Mouse (Mus musculus) macrophage (primary cell): ENCODE results near the gene Tdrd7. TPM values are rescaled to one million over a fixed set of nuclear protein-coding genes. Genes with fewer than 3 reads are reported as not detected.

Experiments
- H3K27ac ChIP-seq: fragments of 350-480 bp; formaldehyde crosslinking; 2 replicates; pipeline ENCODE4 v1.9.0; 2021
- H3K36me3 ChIP-seq: fragments of 350-480 bp; formaldehyde crosslinking; 2 replicates; pipeline ENCODE4 v1.9.0; 2021; ENCODE audit errors: inconsistent target
- H3K4me3 ChIP-seq: fragments of 350-480 bp; formaldehyde crosslinking; 2 replicates; pipeline ENCODE4 v1.9.0; 2021; ENCODE audit errors: inconsistent target
- H3K79me2 ChIP-seq: fragments of 350-480 bp; formaldehyde crosslinking; 2 replicates; pipeline ENCODE4 v1.9.0; 2021; ENCODE audit errors: inconsistent target
- WGBS: methylation state at CpG from one replicate; pipeline ENCODE4 v1.1.7; 2026; ENCODE audit warnings: inconsistent platforms; ENCODE audit not compliant: missing documents; 5-methylcytosine and 5-hydroxymethylcytosine counted together
- polyA plus RNA-seq: library from polyadenylated mRNA; stranded (reverse); fragments of 250-400 nt; gene quantifications from 3 replicates; pipeline ENCODE4 v1.2.4, GENCODE M21; 2018; ENCODE audit warnings: inconsistent platforms

The Tdrd7 gene
- polyA plus RNA-seq, 1 experiment from 2014 or later = 30.7 TPM

GRCm38 (mm10) chr4:46069851-46070482 lies 104.8 kb downstream of the Tdrd7 start:
- no peaks in the 10 kb centered on the region for H3K36me3 ChIP-seq
- H3K27ac ChIP-seq = no peak overlapping the region
- H3K4me3 ChIP-seq = no peak overlapping the region
- 89% methylated on average over 6 of the region's 6 CpGs for WGBS
- H3K79me2 ChIP-seq = no peaks in the 10 kb centered on the region

- H3K27ac ChIP-seq = no peak overlapping the region
- 93% methylated on average over 6 of the region's 6 CpGs for WGBS
- H3K79me2 ChIP-seq = no peaks in the 10 kb centered on the region
- no peaks in the 10 kb centered on the region for H3K36me3 ChIP-seq
- no peak overlapping the region for H3K4me3 ChIP-seq
Observed at GRCm38 (mm10) chr4:46072631-46073030, 107.5 kb downstream of the Tdrd7 start.

DNA sequence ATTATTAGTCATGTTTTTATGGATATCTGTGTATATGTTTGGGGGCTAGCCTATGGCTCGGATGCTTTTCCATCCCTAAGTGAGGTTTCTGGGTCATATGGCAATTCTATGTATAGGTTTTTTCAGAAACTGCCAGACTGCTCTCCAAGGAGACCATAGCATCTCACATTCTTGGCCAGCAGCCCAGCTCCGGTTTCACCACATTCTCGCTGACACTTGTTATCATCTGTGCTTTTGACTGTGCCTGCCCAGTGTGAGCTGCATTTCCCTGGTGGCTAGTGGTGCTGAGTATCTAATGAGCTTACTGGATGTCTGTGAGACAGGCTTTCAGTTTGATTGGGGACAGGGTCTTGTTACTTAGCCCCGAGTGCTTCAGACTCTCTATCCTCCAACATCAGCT lies 108.6 kb downstream of the Tdrd7 start:
- no peaks in the 10 kb centered on the region for H3K79me2 ChIP-seq
- no peak overlapping the region for H3K27ac ChIP-seq
- H3K4me3 ChIP-seq = no peak overlapping the region
- 87% methylated on average over 4 of the region's 4 CpGs for WGBS
- H3K36me3 ChIP-seq = no peaks in the 10 kb centered on the region

- Histone ChIP-seq H3K4me3 (no peak overlapping the region), H3K27ac (no peak overlapping the region), H3K36me3 (no peaks in the 10 kb centered on the region), H3K79me2 (no peaks in the 10 kb centered on the region)
- WGBS = 92% methylated on average over 3 of the region's 3 CpGs
Observed at GRCm38 (mm10) chr4:46075664-46076063, 110.5 kb downstream of the Tdrd7 start.

- WGBS = 72% methylated on average over 2 of the region's 2 CpGs
- Histone ChIP-seq H3K27ac (0 out of 2 replicates have a peak overlapping the region, but pooled peaks have one; percentile 8), H3K79me2 (no peaks in the 10 kb centered on the region), H3K4me3 (no peak overlapping the region), H3K36me3 (no peaks in the 10 kb centered on the region)
Observed at GRCm38 (mm10) chr4:46076892-46077291, 111.8 kb downstream of the Tdrd7 start.

- no peak overlapping the region for H3K27ac ChIP-seq
- 85% methylated on average over 4 of the region's 4 CpGs for WGBS
- no peaks in the 10 kb centered on the region for H3K36me3 ChIP-seq
- H3K79me2 ChIP-seq = no peaks in the 10 kb centered on the region
- no peak overlapping the region for H3K4me3 ChIP-seq
Observed at GRCm38 (mm10) chr4:46080261-46080660, 115.1 kb downstream of the Tdrd7 start.

GRCm38 (mm10) chr4:46082555-46082954 lies 117.4 kb downstream of the Tdrd7 start:
- H3K27ac ChIP-seq = no peak overlapping the region
- H3K36me3 ChIP-seq = no peaks in the 10 kb centered on the region
- WGBS = 97% methylated on average over 11 of the region's 11 CpGs
- no peak overlapping the region for H3K4me3 ChIP-seq
- H3K79me2 ChIP-seq = no peaks in the 10 kb centered on the region

Other genes with a start within 250 kb of the Tdrd7 start
- gene Aldh1b1, start 166.3 kb upstream of the Tdrd7 start, polyA plus RNA-seq = 5.7 to 8.5 TPM (median 8.3 TPM) in 3 replicates
- gene Igfbpl1, start 138.4 kb upstream of the Tdrd7 start, polyA plus RNA-seq = not detected in 3 replicates
- 3.8 to 6.1 TPM (median 5.7 TPM) in 3 replicates for gene Stra6l, start 116.7 kb upstream of the Tdrd7 start, polyA plus RNA-seq
- 0.04 to 0.13 TPM (median 0.09 TPM) in 3 replicates for gene Ccdc180, start 75.0 kb upstream of the Tdrd7 start, polyA plus RNA-seq
- 5.2 to 16.5 TPM (median 13.3 TPM) in 3 replicates for gene Tmod1, start 73.6 kb downstream of the Tdrd7 start, polyA plus RNA-seq
- 23.8 to 37.1 TPM (median 27.7 TPM) in 3 replicates for gene Ncbp1, start 173.3 kb downstream of the Tdrd7 start, polyA plus RNA-seq
- gene Tstd2, start 173.4 kb downstream of the Tdrd7 start, polyA plus RNA-seq = 23.3 to 28.6 TPM (median 24.8 TPM) in 3 replicates
- gene Xpa, start 231.0 kb downstream of the Tdrd7 start, polyA plus RNA-seq = 15.9 to 35.4 TPM (median 24.1 TPM) in 3 replicates